Mouse (Mus musculus) lung, adult 2 months (tissue): ENCODE measurements around the gene Asic2.

Experiments used
- CTCF ChIP-seq: fragments of 200-500 bp; IDR thresholded peaks from 2 replicates; pipeline ENCODE4 v1.5.1; 2011; ENCODE audit warnings: mild to moderate bottlenecking, low read length, control low read depth; ENCODE audit not compliant: insufficient read depth
- POLR2A ChIP-seq: fragments of 200-500 bp; IDR thresholded peaks from 2 replicates; pipeline ENCODE4 v1.6.1; 2011; ENCODE audit warnings: low read depth, mild to moderate bottlenecking, control low read depth, low read length, borderline replicate concordance; ENCODE audit errors: extremely low read depth

- TF ChIP-seq POLR2A (no peak), CTCF (no peak)
Measured at GRCm38 (mm10) chr11:82010115-82010514, 41.9 kb upstream of the Asic2 start.
